Mouse (Mus musculus) retina, postnatal 1 day (tissue): ENCODE measurements at regions not wholly inside any gene's neighbourhood (a gene's known extent, or its start where the extent isn't known, plus 50 kb on each side); places are given as distances from the start of the nearest gene placed in this dataset.

ENCODE experiments used
- DNase-seq: peaks from one replicate; pipeline ENCODE4 v3.0.0-alpha.2; 2012

GRCm38 (mm10) chr15:93783736-93784135, 188.0 kb upstream of the Prickle1 start:
- DNase-seq: no peak

GRCm38 (mm10) chr15:93775199-93775745, 179.6 kb upstream of the Prickle1 start:
- peak; percentile 55 for DNase-seq

- peak; percentile 33 for DNase-seq
These were observed 178.6 kb upstream of the Prickle1 start for GRCm38 (mm10) chr15:93774340-93774739.

GRCm38 (mm10) chr15:93766981-93767380, 171.3 kb upstream of the Prickle1 start:
- no peak for DNase-seq

- no peak for DNase-seq
These were observed 167.4 kb upstream of the Prickle1 start for GRCm38 (mm10) chr15:93763047-93763446.

GRCm38 (mm10) chr15:93758204-93758836, 162.6 kb upstream of the Prickle1 start:
- no peak for DNase-seq

GRCm38 (mm10) chr15:93755989-93756388, 160.3 kb upstream of the Prickle1 start:
- no peak for DNase-seq

GRCm38 (mm10) chr15:93751817-93752216, 156.1 kb upstream of the Prickle1 start:
- no peak for DNase-seq

- peak; percentile 42 for DNase-seq
These were observed 155.3 kb upstream of the Prickle1 start for GRCm38 (mm10) chr15:93750953-93751352.

- DNase-seq: peak; percentile 12
These were observed 148.7 kb upstream of the Prickle1 start for GRCm38 (mm10) chr15:93744191-93744945.

GRCm38 (mm10) chr15:93733731-93734510, 138.2 kb upstream of the Prickle1 start:
- DNase-seq: no peak

GRCm38 (mm10) chr15:93732825-93733224, 137.1 kb upstream of the Prickle1 start:
- no peak for DNase-seq

GRCm38 (mm10) chr15:93731161-93731560, 135.5 kb upstream of the Prickle1 start:
- no peak for DNase-seq

GRCm38 (mm10) chr15:93715443-93715842, 119.8 kb upstream of the Prickle1 start:
- no peak for DNase-seq

- DNase-seq: no peak
These were observed 117.7 kb upstream of the Prickle1 start for GRCm38 (mm10) chr15:93713428-93713827.

GRCm38 (mm10) chr15:93712594-93712993, 116.9 kb upstream of the Prickle1 start:
- DNase-seq: no peak

- DNase-seq: no peak
These were observed 115.6 kb upstream of the Prickle1 start for GRCm38 (mm10) chr15:93711150-93711784.

GRCm38 (mm10) chr15:93710493-93711149, 114.9 kb upstream of the Prickle1 start:
- no peak for DNase-seq

GRCm38 (mm10) chr15:93706366-93706930, 110.8 kb upstream of the Prickle1 start:
- no peak for DNase-seq

GRCm38 (mm10) chr15:93705651-93706050, 110.0 kb upstream of the Prickle1 start:
- DNase-seq: no peak

- no peak for DNase-seq
These were observed 109.4 kb upstream of the Prickle1 start for GRCm38 (mm10) chr15:93705109-93705508.

- peak; percentile 43 for DNase-seq
These were observed 105.3 kb upstream of the Prickle1 start for GRCm38 (mm10) chr15:93701017-93701416.
